In genomic region chr15:7130691-7131225, GRCm38 (mm10) we compare ENCODE assay signal across 8 mouse cellular contexts. TPM values are rescaled to one million over a fixed set of nuclear protein-coding genes. Genes with fewer than 3 reads are reported as not detected.
A peak's percentile ranks its signal among the peaks of the same experiment; 100 is the strongest.
DNase-seq lines count a peak whose midpoint lies in the region; ATAC-seq lines count a peak whose summit lies in the region.

No protein-coding gene starts in this region.

- WGBS in neural tube, embryonic 11.5 days: 31% methylated on average over 7 of the region's 7 CpGs
- 36% methylated on average over 7 of the region's 7 CpGs for WGBS in forebrain, embryonic 16.5 days
- WGBS in liver, embryonic 12.5 days (ENCODE audit: insufficient replicate concordance): 27% methylated on average over 7 of the region's 7 CpGs
- 28% methylated on average over 7 of the region's 7 CpGs for WGBS in stomach, embryonic 16.5 days

- H3K4me3 ChIP-seq in neural tube, embryonic 11.5 days (ENCODE audit: low read depth, low read length): peak overlapping the region; percentile 76
- H3K4me3 ChIP-seq in forebrain, embryonic 16.5 days (replicated peaks; ENCODE audit: low read length): peak overlapping the region; percentile 72
- peak overlapping the region; percentile 63 for H3K4me3 ChIP-seq in liver, embryonic 12.5 days
- peak overlapping the region; percentile 75 for H3K4me3 ChIP-seq in stomach, embryonic 16.5 days (replicated peaks; ENCODE audit: low read length)

- no peak for ATAC-seq in neural tube, embryonic 11.5 days (ENCODE audit: insufficient read depth, low FRiP score, low TSS enrichment)
- no peak for ATAC-seq in forebrain, embryonic 16.5 days
- no peak for ATAC-seq in liver, embryonic 12.5 days
- no peak for ATAC-seq in stomach, embryonic 16.5 days (ENCODE audit: insufficient read depth, low FRiP score)

- H3K36me3 ChIP-seq in neural tube, embryonic 11.5 days (ENCODE audit: control insufficient read depth, insufficient read depth, low read length): no peaks in the 10 kb centered on the region
- no peaks in the 10 kb centered on the region for H3K36me3 ChIP-seq in forebrain, embryonic 16.5 days (ENCODE audit: control insufficient read depth, insufficient read depth)
- no peaks in the 10 kb centered on the region for H3K36me3 ChIP-seq in liver, embryonic 12.5 days
- no peaks in the 10 kb centered on the region for H3K36me3 ChIP-seq in stomach, embryonic 16.5 days (ENCODE audit: control insufficient read depth, insufficient read depth, low read length)

- peak overlapping the region; percentile 87 for H3K4me2 ChIP-seq in neural tube, embryonic 11.5 days (ENCODE audit: low read depth)
- H3K4me2 ChIP-seq in forebrain, embryonic 16.5 days (ENCODE audit: low read length): peak overlapping the region; percentile 69
- peak overlapping the region; percentile 78 for H3K4me2 ChIP-seq in liver, embryonic 12.5 days
- peak overlapping the region; percentile 90 for H3K4me2 ChIP-seq in stomach, embryonic 16.5 days (ENCODE audit: low read depth, low read length)

- H3K9me3 ChIP-seq in neural tube, embryonic 11.5 days (ENCODE audit: control insufficient read depth, low read length): no peaks in the 10 kb centered on the region
- no peaks in the 10 kb centered on the region for H3K9me3 ChIP-seq in forebrain, embryonic 16.5 days (ENCODE audit: control insufficient read depth, low read length)
- H3K9me3 ChIP-seq in liver, embryonic 12.5 days (replicated peaks): no peaks in the 10 kb centered on the region
- H3K9me3 ChIP-seq in stomach, embryonic 16.5 days (replicated peaks; ENCODE audit: control insufficient read depth, low read length): no peaks in the 10 kb centered on the region

- H3K9ac ChIP-seq in neural tube, embryonic 11.5 days (ENCODE audit: low read length): peak overlapping the region; percentile 18; the same call in 1 of the 2 replicates
- no peak overlapping the region for H3K9ac ChIP-seq in forebrain, embryonic 16.5 days (replicated peaks; ENCODE audit: low read depth, low read length)
- H3K9ac ChIP-seq in liver, embryonic 12.5 days: no peak overlapping the region
- peak overlapping the region; percentile 84 for H3K9ac ChIP-seq in stomach, embryonic 16.5 days (ENCODE audit: low read length)

- H3K27me3 ChIP-seq in neural tube, embryonic 11.5 days (ENCODE audit: control insufficient read depth, insufficient read depth, low read length): no peaks in the 10 kb centered on the region
- H3K27me3 ChIP-seq in forebrain, embryonic 16.5 days (replicated peaks; ENCODE audit: control insufficient read depth, insufficient read depth, low read length): 0 out of 2 replicates have a peak, but pooled peaks cover 3% of the 10 kb centered on the region
- H3K27me3 ChIP-seq in liver, embryonic 12.5 days (replicated peaks): peaks cover 66% of the 10 kb centered on the region
- H3K27me3 ChIP-seq in stomach, embryonic 16.5 days (ENCODE audit: control insufficient read depth, insufficient read depth, low read length): no peaks in the 10 kb centered on the region

- no peak for DNase-seq in neural tube, embryonic 11.5 days (ENCODE audit: low spot score)
- DNase-seq in neural tube, embryonic 10.5 days (ENCODE audit: extremely low spot score, low spot score): no peak
- no peak for DNase-seq in cerebellum, adult 9-11 months
- no peak for DNase-seq in left cerebral cortex, postnatal 10 days (ENCODE audit: extremely low spot score in 1 of 2, low spot score in 2 of 2)
- DNase-seq in adrenal gland, postnatal 10 days: no peak

- H3K27ac ChIP-seq in neural tube, embryonic 11.5 days (ENCODE audit: low read depth, low read length): no peak overlapping the region
- no peak overlapping the region for H3K27ac ChIP-seq in forebrain, embryonic 16.5 days (ENCODE audit: low read length)
- H3K27ac ChIP-seq in liver, embryonic 12.5 days: no peak overlapping the region
- no peak overlapping the region for H3K27ac ChIP-seq in stomach, embryonic 16.5 days (ENCODE audit: low read length)

- H3K4me1 ChIP-seq in neural tube, embryonic 11.5 days (ENCODE audit: control insufficient read depth, insufficient read depth, low read length): peaks cover 5% of the 10 kb centered on the region
- peaks cover 20% of the 10 kb centered on the region for H3K4me1 ChIP-seq in forebrain, embryonic 16.5 days (replicated peaks; ENCODE audit: control insufficient read depth, insufficient read depth, low read length)
- H3K4me1 ChIP-seq in liver, embryonic 12.5 days: peaks cover 28% of the 10 kb centered on the region
- H3K4me1 ChIP-seq in stomach, embryonic 16.5 days (ENCODE audit: control insufficient read depth, insufficient read depth, low read length): peaks cover 18% of the 10 kb centered on the region

- intact Hi-C loops in left cerebral cortex, postnatal 10 days (cut with DNase I): loop anchor here (2.0 to 10.0 kb wide), 3 partner anchors 97 to 314 kb away; no protein-coding TSS in a partner anchor

RNA-seq across cellular contexts. Expression of gene Lifr, which starts 40.3 kb away (rescaled TPM):
- polyA plus RNA-seq in neural tube, embryonic 11.5 days (2014; fragmentation: Nextera tagmentation; extraction: Ambion mirVana): 29.7 and 34.3 TPM in 2 replicates
- 7.4 and 9.2 TPM in 2 replicates for polyA plus RNA-seq in forebrain, embryonic 16.5 days (2015; fragmentation: Nextera tagmentation; extraction: Ambion mirVana)
- 19.8 and 24.9 TPM in 2 replicates for polyA plus RNA-seq in liver, embryonic 12.5 days (2016; fragmentation: Nextera tagmentation; extraction: Ambion mirVana)
- polyA plus RNA-seq in stomach, embryonic 16.5 days (2015; fragmentation: Nextera tagmentation; extraction: Ambion mirVana): 16.9 and 20.4 TPM in 2 replicates
- 10 to 100 TPM; 34.0 to 43.9 TPM for total RNA-seq in left cerebral cortex, postnatal 10 days (2021)
- total RNA-seq in adrenal gland, postnatal 10 days (2021): 10 to 100 TPM; 69.5 to 75.8 TPM

Comparison
In these comparisons a context has a peak if more than half of its experiments do, and no peak if none do; other contexts are left out.
1. H3K9ac ChIP-seq: peak in neural tube, embryonic 11.5 days (single experiment) and stomach, embryonic 16.5 days (single experiment); none in forebrain, embryonic 16.5 days (single experiment) and liver, embryonic 12.5 days (single experiment).
2. Peak in every context shown above with its lines, with median percentiles within 50 percentile points of each other: H3K4me2 ChIP-seq and H3K4me3 ChIP-seq.